Mouse (Mus musculus) skeletal muscle tissue, postnatal 0 days (tissue): Measurements from ENCODE around the gene Teddm1b. TPM values are rescaled to one million over a fixed set of nuclear protein-coding genes. Genes with fewer than 3 reads are reported as not detected.

Experiments used
- microRNA-seq, 2 experiments: library from miRNA; unstranded; fragments of <30 nt; microRNA quantifications; one replicate each; pipeline ENCODE4; 2016
- polyA plus RNA-seq: library from polyadenylated mRNA; unstranded; fragments of >200 nt; fragmentation: Nextera tagmentation; extraction: Ambion mirVana; gene quantifications from 2 replicates; pipeline ENCODE4 v1.2.1, GENCODE M21; 2015

Teddm1b gene
- 0.10 TPM in 1 of 2 replicates, not detected in the other for polyA plus RNA-seq

GRCm38 (mm10) chr1:153874045-153874444 is at the start of gene Teddm1b:
TSS of gene Teddm1b (plus strand) at chr1:153874345.

GRCm38 (mm10) chr1:153844042-153844441 is 30.1 kb upstream of the Teddm1b start, which contains the start of gene Rgsl1:
TSS of gene Rgsl1 (minus strand) at chr1:153844142.

GRCm38 (mm10) chr1:153891442-153891841 is 17.3 kb downstream of the Teddm1b start, which contains the start of gene Teddm1a:
TSS of gene Teddm1a (plus strand) at chr1:153891742.

GRCm38 (mm10) chr1:153899731-153900380 is 25.7 kb downstream of the Teddm1b start, which contains the start of the genes Glul and Teddm2:
TSS of gene Glul (plus strand) at chr1:153899944.
TSS of gene Teddm2 (minus strand) at chr1:153900228.

Small RNAs within 50 kb of the gene (microRNA-seq; reads per million reads assigned to microRNA genes)
- 12.2 to 12.5 reads per million in 2 experiments for gene Mir8114

Other genes starting within 250 kb of the Teddm1b start
- 0.16 and 0.22 TPM in 2 replicates for gene Rgs8, start 221.3 kb upstream of the Teddm1b start, polyA plus RNA-seq
- 11.1 and 12.6 TPM in 2 replicates for gene Rgs16, start 134.0 kb upstream of the Teddm1b start, polyA plus RNA-seq
- 9.7 and 10.2 TPM in 2 replicates for gene Rnasel, start 124.9 kb upstream of the Teddm1b start, polyA plus RNA-seq
- gene Rgsl1, start 30.2 kb upstream of the Teddm1b start, polyA plus RNA-seq: 0.09 and 0.11 TPM in 2 replicates
- not detected in 2 replicates for gene Teddm1a, start 17.4 kb downstream of the Teddm1b start, polyA plus RNA-seq
- gene Glul, start 25.6 kb downstream of the Teddm1b start, polyA plus RNA-seq: 107 and 133 TPM in 2 replicates
- 0.74 and 1.5 TPM in 2 replicates for gene Teddm2, start 25.9 kb downstream of the Teddm1b start, polyA plus RNA-seq